Mouse (Mus musculus) stomach, embryonic 16.5 days (tissue): ENCODE data around the gene March5. TPM values are rescaled to one million over a fixed set of nuclear protein-coding genes. Genes with fewer than 3 reads are reported as not detected.

Source experiments
- ATAC-seq: fragments of 200-750 bp; cut with Nextera tagmentation; 2 replicates; pipeline ENCODE4 v1.8.0; 2017; ENCODE audit warnings: moderate number of reproducible peaks, moderate TSS enrichment; ENCODE audit not compliant: insufficient read depth, low FRiP score
- H3K27ac ChIP-seq: fragments of 300-500 bp; sonication (generic); 2 replicates; pipeline ENCODE4 v1.5.1; 2014; ENCODE audit warnings: low read length
- H3K27me3 ChIP-seq: fragments of 300-500 bp; sonication (generic); 2 replicates; pipeline ENCODE4 v1.6.1; 2014; ENCODE audit warnings: low read length, control low read depth, mixed read lengths; ENCODE audit not compliant: control insufficient read depth, insufficient read depth
- H3K36me3 ChIP-seq: fragments of 300-500 bp; sonication (generic); 2 replicates; pipeline ENCODE4 v1.6.1; 2014; ENCODE audit warnings: low read length; ENCODE audit not compliant: control insufficient read depth, insufficient read depth
- H3K4me1 ChIP-seq: fragments of 300-500 bp; sonication (generic); 2 replicates; pipeline ENCODE4 v1.6.1; 2014; ENCODE audit warnings: low read length, control low read depth, mixed read lengths; ENCODE audit not compliant: control insufficient read depth, insufficient read depth
- H3K4me2 ChIP-seq: fragments of 300-500 bp; sonication (generic); 2 replicates; pipeline ENCODE4 v1.6.1; 2014; ENCODE audit warnings: low read depth, low read length, mixed read lengths
- H3K4me3 ChIP-seq: fragments of 300-500 bp; sonication (generic); replicated peaks from 2 replicates; pipeline ENCODE4 v1.5.1; 2014; ENCODE audit warnings: mild to moderate bottlenecking, low read length
- H3K9ac ChIP-seq: fragments of 300-500 bp; sonication (generic); 2 replicates; pipeline ENCODE4 v1.6.1; 2014; ENCODE audit warnings: low read length
- H3K9me3 ChIP-seq: fragments of 300-500 bp; sonication (generic); replicated peaks from 2 replicates; pipeline ENCODE4 v1.6.1; 2016; ENCODE audit warnings: low read length, control low read depth; ENCODE audit not compliant: control insufficient read depth
- whole genome bisulfite sequencing: fragments of 180-500 bp; shearing (Covaris S2); extraction: QIAGEN DNeasy Blood & Tissue Kit; methylation state at CpG from one replicate; pipeline ENCODE4 v1.1.7; 2014; 5-methylcytosine and 5-hydroxymethylcytosine counted together
- polyA plus RNA-seq: library from polyadenylated mRNA; unstranded; fragments of >200 nt; fragmentation: Nextera tagmentation; extraction: Ambion mirVana; gene quantifications from 2 replicates; pipeline ENCODE4 v1.2.1, GENCODE M21; 2015

Gene March5
- polyA plus RNA-seq, 1 experiment from 2014 or later, result 51.9 TPM

- Histone ChIP-seq H3K4me3 (no peak overlapping the region), H3K4me2 (no peak overlapping the region), H3K27ac (no peak overlapping the region), H3K4me1 (0 out of 2 replicates have a peak, but pooled peaks cover 4% of the 10 kb centered on the region), H3K9ac (no peak overlapping the region), H3K36me3 (no peaks in the 10 kb centered on the region), H3K9me3 (no peaks in the 10 kb centered on the region), H3K27me3 (no peaks in the 10 kb centered on the region)
- no peak for ATAC-seq
- 19% methylated on average over 2 of the region's 2 CpGs for WGBS
Measured at GRCm38 (mm10) chr19:37242707-37243106, 35.4 kb downstream of the March5 start.

GRCm38 (mm10) chr19:37246859-37247258 lies 39.5 kb downstream of the March5 start:
- no peaks in the 10 kb centered on the region for H3K4me1 ChIP-seq
- no peak overlapping the region for H3K4me3 ChIP-seq
- no peak for ATAC-seq
- no peak overlapping the region for H3K27ac ChIP-seq
- H3K27me3 ChIP-seq, result no peaks in the 10 kb centered on the region
- no peaks in the 10 kb centered on the region for H3K36me3 ChIP-seq
- no peak overlapping the region for H3K4me2 ChIP-seq
- no peak overlapping the region for H3K9ac ChIP-seq
- 41% methylated on average over 3 of the region's 3 CpGs for WGBS
- H3K9me3 ChIP-seq, result no peaks in the 10 kb centered on the region

GRCm38 (mm10) chr19:37248199-37248598 lies 40.9 kb downstream of the March5 start:
- Histone ChIP-seq H3K27me3 (no peaks in the 10 kb centered on the region), H3K27ac (no peak overlapping the region), H3K4me1 (no peaks in the 10 kb centered on the region), H3K4me2 (no peak overlapping the region), H3K9me3 (no peaks in the 10 kb centered on the region), H3K4me3 (no peak overlapping the region), H3K9ac (no peak overlapping the region), H3K36me3 (no peaks in the 10 kb centered on the region)
- no peak for ATAC-seq
- WGBS, result 74% methylated on average over 3 of the region's 3 CpGs

- no peaks in the 10 kb centered on the region for H3K9me3 ChIP-seq
- no peaks in the 10 kb centered on the region for H3K4me1 ChIP-seq
- 65% methylated on average over 6 of the region's 6 CpGs for WGBS
- no peak overlapping the region for H3K4me2 ChIP-seq
- H3K36me3 ChIP-seq, result no peaks in the 10 kb centered on the region
- H3K27me3 ChIP-seq, result no peaks in the 10 kb centered on the region
- no peak overlapping the region for H3K4me3 ChIP-seq
- no peak overlapping the region for H3K27ac ChIP-seq
- ATAC-seq, result no peak
- H3K9ac ChIP-seq, result no peak overlapping the region
Measured at GRCm38 (mm10) chr19:37252104-37252503, 44.8 kb downstream of the March5 start.

- Histone ChIP-seq H3K9me3 (no peaks in the 10 kb centered on the region), H3K36me3 (no peaks in the 10 kb centered on the region), H3K4me3 (no peak overlapping the region), H3K9ac (no peak overlapping the region), H3K4me2 (no peak overlapping the region), H3K27me3 (no peaks in the 10 kb centered on the region), H3K4me1 (no peaks in the 10 kb centered on the region), H3K27ac (no peak overlapping the region)
- no peak for ATAC-seq
- WGBS, result 85% methylated on average over 9 of the region's 9 CpGs
Measured at GRCm38 (mm10) chr19:37255321-37255720, 48.0 kb downstream of the March5 start.

GRCm38 (mm10) chr19:37262389-37262788 lies 55.0 kb downstream of the March5 start:
- 26% methylated on average over 4 of the region's 4 CpGs for WGBS
- H3K27ac ChIP-seq, result no peak overlapping the region
- H3K36me3 ChIP-seq, result no peaks in the 10 kb centered on the region
- H3K27me3 ChIP-seq, result no peaks in the 10 kb centered on the region
- no peak overlapping the region for H3K9ac ChIP-seq
- ATAC-seq, result no peak
- H3K4me1 ChIP-seq, result no peaks in the 10 kb centered on the region
- H3K4me2 ChIP-seq, result no peak overlapping the region
- no peaks in the 10 kb centered on the region for H3K9me3 ChIP-seq
- H3K4me3 ChIP-seq, result no peak overlapping the region

GRCm38 (mm10) chr19:37263566-37263942 lies 56.2 kb downstream of the March5 start:
- Histone ChIP-seq H3K9ac (no peak overlapping the region), H3K27ac (no peak overlapping the region), H3K9me3 (no peaks in the 10 kb centered on the region), H3K27me3 (no peaks in the 10 kb centered on the region), H3K4me3 (no peak overlapping the region), H3K4me2 (no peak overlapping the region), H3K4me1 (no peaks in the 10 kb centered on the region), H3K36me3 (no peaks in the 10 kb centered on the region)
- WGBS, result 55% methylated on average over 8 of the region's 8 CpGs
- no peak for ATAC-seq

- Histone ChIP-seq H3K9ac (no peak overlapping the region), H3K36me3 (no peaks in the 10 kb centered on the region), H3K27me3 (no peaks in the 10 kb centered on the region), H3K4me1 (no peaks in the 10 kb centered on the region), H3K9me3 (no peaks in the 10 kb centered on the region), H3K4me3 (no peak overlapping the region), H3K27ac (no peak overlapping the region), H3K4me2 (no peak overlapping the region)
- no peak for ATAC-seq
- WGBS, result 51% methylated on average over 23 of the region's 23 CpGs
Measured at GRCm38 (mm10) chr19:37263943-37264897, 56.9 kb downstream of the March5 start.

GRCm38 (mm10) chr19:37265333-37266103 lies 58.2 kb downstream of the March5 start:
- Histone ChIP-seq H3K9ac (no peak overlapping the region), H3K4me1 (no peaks in the 10 kb centered on the region), H3K27ac (no peak overlapping the region), H3K4me3 (no peak overlapping the region), H3K9me3 (no peaks in the 10 kb centered on the region), H3K4me2 (no peak overlapping the region), H3K27me3 (no peaks in the 10 kb centered on the region), H3K36me3 (no peaks in the 10 kb centered on the region)
- WGBS, result 32% methylated on average over 10 of the region's 10 CpGs
- ATAC-seq, result peak; percentile 69; the same call in 1 of the 2 replicates
